Mouse (Mus musculus): ENCODE data around the gene Scgb2b21.
"Not testable (repeated sequence)": the region's sequence is repeated elsewhere in the genome, so short reads cannot be mapped to it uniquely, and the experiment has no call there.

Gene Scgb2b21

DNA sequence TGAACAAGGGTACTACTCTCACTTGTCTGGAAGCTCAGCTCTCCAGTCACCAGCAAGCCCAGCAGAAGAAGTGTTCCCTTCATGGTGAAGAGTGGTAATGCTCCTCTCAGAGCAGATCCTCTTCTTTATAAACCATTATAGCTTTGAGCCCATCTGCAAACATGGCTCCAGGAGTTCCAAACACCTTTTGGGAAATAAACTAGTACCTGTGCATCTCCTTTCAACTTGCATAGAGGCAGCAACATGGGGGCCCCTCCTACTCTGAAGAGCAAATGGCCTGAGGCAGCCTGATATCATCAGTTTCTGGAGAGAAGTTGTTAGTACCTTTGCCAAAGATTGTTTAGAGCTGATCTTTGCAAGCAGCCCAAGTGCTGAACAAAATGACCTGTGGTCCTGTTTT is at the start of gene Scgb2b21:
Gene Scgb2b21 (minus strand): TSS at position 101 of the 400 bp plus-strand sequence.
- DNase-seq: no peak

DNA sequence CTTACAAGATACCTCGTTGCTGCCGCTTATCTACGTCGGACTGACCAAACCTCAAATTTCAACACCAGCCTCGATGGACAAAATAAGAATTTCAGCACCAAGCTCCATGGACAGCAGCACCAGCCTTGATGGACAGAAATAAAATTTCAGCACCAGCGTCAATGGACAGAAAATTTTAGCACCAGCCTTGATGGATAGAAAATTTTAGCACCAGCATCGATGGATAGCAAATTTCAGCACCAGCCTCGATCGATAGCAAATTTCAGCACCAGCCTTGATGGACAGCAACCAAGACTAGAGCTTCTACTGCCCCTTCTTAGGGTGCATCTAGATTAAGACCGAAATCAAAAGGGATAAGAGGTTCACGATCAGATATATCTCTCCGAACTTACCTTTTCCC is 23.2 kb upstream of the Scgb2b21 start:
- not testable (repeated sequence) for DNase-seq
